Mouse (Mus musculus): ENCODE results near the gene Lrp6.

GRCm38 (mm10) chr6:134601130-134601529, 34.4 kb upstream of the Lrp6 start:
- TF ChIP-seq CTCF (conservative IDR thresholded peaks at IDR 0.05; ENCODE audit: insufficient read depth, insufficient read length, low read depth, low read length) (no peak), POLR2A (IDR thresholded peaks at IDR 0.05; ENCODE audit: low read depth, low read length) (no peak)

Measured in kidney, adult 2 months (tissue).